Mouse (Mus musculus): Measurements from ENCODE around the gene Slc8b1. TPM values are rescaled to one million over a fixed set of nuclear protein-coding genes. Genes with fewer than 3 reads are reported as not detected.
A peak's percentile ranks its signal among the peaks of the same experiment; 100 is the strongest.

The Slc8b1 gene
- total and polyA plus RNA-seq, 2 experiments from 2014 or later, result 1.9 to 2.5 TPM

DNA sequence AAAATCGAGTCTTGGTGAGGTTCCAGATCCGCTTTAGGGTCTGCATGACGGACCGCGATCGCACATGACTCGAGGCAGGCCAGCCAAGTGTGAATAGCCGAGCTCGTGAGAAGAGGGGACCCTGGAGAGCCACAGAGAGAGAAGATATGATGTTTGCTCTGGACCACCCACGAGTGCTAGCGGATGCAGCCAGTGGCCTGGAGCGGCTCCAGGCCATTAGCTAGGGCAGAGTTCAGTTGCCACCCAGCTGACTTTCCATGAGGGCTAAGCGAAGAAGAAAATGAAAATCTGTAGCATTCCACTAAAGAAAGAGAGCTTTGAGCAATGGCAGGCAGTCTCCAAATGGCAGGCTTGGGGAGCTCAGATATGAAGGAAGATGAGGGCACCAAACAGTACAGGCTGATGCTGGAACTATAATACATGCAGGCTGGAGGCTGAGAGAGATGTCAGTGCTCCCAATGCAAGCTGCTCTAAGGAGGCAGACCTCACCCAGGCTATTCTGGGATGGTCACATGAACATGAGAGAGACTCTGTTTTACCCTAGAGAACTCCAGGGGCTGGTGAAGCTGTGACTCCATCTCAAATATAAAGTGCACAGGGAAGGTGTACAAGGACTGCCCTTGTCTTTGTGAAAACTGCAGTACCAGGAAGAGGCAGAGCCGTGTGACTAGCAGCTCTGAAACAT is 60.2 kb downstream of the Slc8b1 start:
- WGBS, result 57% methylated on average over 14 of the region's 14 CpGs
- Histone ChIP-seq H3K36me3 (ENCODE audit: insufficient read depth, low read length) (no peaks in the 10 kb centered on the region), H3K27ac (ENCODE audit: low read depth, low read length) (no peak overlapping the region; the same call in 1 of the 2 replicates), H3K4me1 (ENCODE audit: insufficient read depth, low read length) (peaks cover 29% of the 10 kb centered on the region), H3K9me3 (ENCODE audit: low read length) (no peaks in the 10 kb centered on the region), H3K9ac (replicated peaks; ENCODE audit: low read length, poor library complexity, severe bottlenecking) (no peak overlapping the region), H3K4me2 (ENCODE audit: low read depth, low read length, poor library complexity, severe bottlenecking) (no peak overlapping the region), H3K4me3 (ENCODE audit: low read depth, low read length) (no peak overlapping the region), H3K27me3 (ENCODE audit: insufficient read depth, low read length) (no peaks in the 10 kb centered on the region)
- DNase-seq (ENCODE audit: low spot score), result peak; percentile 79
- ATAC-seq (ENCODE audit: low FRiP score), result no peak
- TF ChIP-seq CTCF (IDR thresholded peaks at IDR 0.05), result no peak

DNA sequence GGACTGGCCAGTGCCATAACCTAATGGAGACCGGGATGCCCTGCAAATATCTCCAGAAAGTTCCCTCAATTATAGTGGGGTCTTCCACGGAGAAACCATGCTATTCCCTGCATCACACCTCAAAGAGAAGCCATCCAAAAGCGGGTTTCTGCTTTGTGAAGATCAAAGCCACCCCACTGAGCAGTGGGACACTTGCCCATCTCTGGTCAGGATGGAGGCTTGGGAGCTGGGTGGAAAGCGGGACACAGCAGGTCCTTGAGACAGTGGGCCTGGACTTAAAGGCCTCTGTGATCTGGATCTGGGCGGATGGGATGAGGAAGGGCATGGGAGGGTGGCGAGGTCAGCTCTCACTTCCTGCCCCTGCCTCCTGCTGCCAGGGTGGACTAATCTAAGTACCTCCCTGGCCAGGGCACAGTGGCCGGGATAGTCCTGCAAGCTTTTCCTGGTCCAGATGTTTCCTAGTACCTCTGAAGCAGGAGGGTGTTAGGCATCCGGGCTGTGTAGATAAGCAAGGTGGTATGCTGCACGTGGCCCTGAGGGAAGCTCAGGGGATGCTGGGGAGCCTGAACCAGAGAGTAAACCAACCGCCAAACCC is 63.6 kb downstream of the Slc8b1 start:
- ATAC-seq (ENCODE audit: low FRiP score), result no peak
- no peak for TF ChIP-seq CTCF (IDR thresholded peaks at IDR 0.05)
- no peak for DNase-seq (ENCODE audit: low spot score)
- no peaks in the 10 kb centered on the region for H3K9me3 ChIP-seq (ENCODE audit: low read length)
- H3K4me1 ChIP-seq (ENCODE audit: insufficient read depth, low read length), result peaks cover 5% of the 10 kb centered on the region; the same call in 1 of the 2 replicates
- H3K27me3 ChIP-seq (ENCODE audit: insufficient read depth, low read length), result no peaks in the 10 kb centered on the region
- no peak overlapping the region for H3K4me3 ChIP-seq (ENCODE audit: low read depth, low read length)
- H3K27ac ChIP-seq (ENCODE audit: low read depth, low read length), result no peak overlapping the region
- no peak overlapping the region for H3K9ac ChIP-seq (replicated peaks; ENCODE audit: low read length, poor library complexity, severe bottlenecking)
- no peaks in the 10 kb centered on the region for H3K36me3 ChIP-seq (ENCODE audit: insufficient read depth, low read length)
- no peak overlapping the region for H3K4me2 ChIP-seq (ENCODE audit: low read depth, low read length, poor library complexity, severe bottlenecking)
- 72% methylated on average over 10 of the region's 10 CpGs for WGBS

DNA sequence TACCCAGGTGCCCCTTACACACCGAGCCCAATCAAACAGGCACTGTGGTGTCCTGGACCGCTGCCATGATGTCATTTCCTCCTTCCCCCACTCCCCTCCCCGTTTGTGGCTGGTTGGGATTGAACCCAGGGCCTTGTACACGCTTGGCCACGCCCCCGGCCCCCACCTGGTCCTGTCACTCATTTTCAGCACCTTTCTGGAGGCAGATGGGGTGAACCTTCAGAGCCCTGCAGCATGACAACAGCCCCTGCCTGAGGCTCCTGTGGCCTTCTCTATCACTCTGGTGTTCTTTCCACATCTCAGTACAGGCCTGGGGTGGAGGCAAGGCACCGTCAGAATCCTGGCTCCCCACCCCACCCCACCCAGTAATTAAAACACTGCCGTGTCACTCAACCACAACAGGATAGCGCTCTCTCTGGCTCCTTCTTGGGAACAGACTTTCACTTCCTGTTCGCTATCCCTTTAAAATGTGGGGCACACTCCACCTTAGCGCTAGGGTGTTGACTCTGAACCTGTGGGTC is 65.9 kb downstream of the Slc8b1 start:
- H3K27ac ChIP-seq (ENCODE audit: low read depth, low read length), result no peak overlapping the region
- 80% methylated on average over 11 of the region's 11 CpGs for WGBS
- no peaks in the 10 kb centered on the region; the same call in 1 of the 2 replicates for H3K36me3 ChIP-seq (ENCODE audit: insufficient read depth, low read length)
- no peaks in the 10 kb centered on the region for H3K9me3 ChIP-seq (ENCODE audit: low read length)
- no peak for DNase-seq (ENCODE audit: low spot score)
- H3K4me3 ChIP-seq (ENCODE audit: low read depth, low read length), result no peak overlapping the region
- peaks cover 5% of the 10 kb centered on the region; the same call in 1 of the 2 replicates for H3K4me1 ChIP-seq (ENCODE audit: insufficient read depth, low read length)
- H3K4me2 ChIP-seq (ENCODE audit: low read depth, low read length, poor library complexity, severe bottlenecking), result no peak overlapping the region
- no peak for ATAC-seq (ENCODE audit: low FRiP score)
- H3K27me3 ChIP-seq (ENCODE audit: insufficient read depth, low read length), result no peaks in the 10 kb centered on the region
- H3K9ac ChIP-seq (replicated peaks; ENCODE audit: low read length, poor library complexity, severe bottlenecking), result no peak overlapping the region
- no peak for TF ChIP-seq CTCF (IDR thresholded peaks at IDR 0.05)

DNA sequence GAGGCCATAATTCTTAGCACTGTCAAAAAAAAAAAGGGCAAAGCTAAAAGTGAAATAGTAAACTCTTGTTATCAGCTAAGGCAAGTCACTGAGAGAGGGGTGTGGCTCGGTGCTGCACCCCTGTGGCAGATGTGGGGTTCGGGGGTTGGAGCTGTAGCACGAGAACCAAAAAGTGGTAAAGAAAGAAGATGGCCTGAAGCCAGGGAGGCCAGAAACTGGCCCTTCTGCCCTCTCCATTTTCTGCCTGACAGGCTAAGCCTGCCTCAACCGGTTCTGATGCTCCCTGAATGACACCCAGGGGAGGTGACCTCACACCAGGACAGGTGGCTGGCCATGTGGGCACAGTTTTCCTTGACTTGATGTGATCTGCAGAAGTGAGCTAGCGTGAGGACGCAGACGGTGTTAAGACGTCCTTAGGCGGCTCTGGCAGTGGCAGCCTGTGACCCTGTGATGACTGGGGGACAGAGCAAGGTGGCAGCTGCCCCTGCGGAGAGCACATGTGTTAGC is 67.0 kb downstream of the Slc8b1 start:
- Histone ChIP-seq H3K9ac (replicated peaks; ENCODE audit: low read length, poor library complexity, severe bottlenecking) (no peak overlapping the region), H3K9me3 (ENCODE audit: low read length) (no peaks in the 10 kb centered on the region), H3K4me3 (ENCODE audit: low read depth, low read length) (no peak overlapping the region), H3K4me1 (ENCODE audit: insufficient read depth, low read length) (peaks cover 5% of the 10 kb centered on the region; the same call in 1 of the 2 replicates), H3K27me3 (ENCODE audit: insufficient read depth, low read length) (no peaks in the 10 kb centered on the region), H3K36me3 (ENCODE audit: insufficient read depth, low read length) (peaks cover 4% of the 10 kb centered on the region; the same call in 1 of the 2 replicates), H3K4me2 (ENCODE audit: low read depth, low read length, poor library complexity, severe bottlenecking) (no peak overlapping the region), H3K27ac (ENCODE audit: low read depth, low read length) (no peak overlapping the region)
- no peak for ATAC-seq (ENCODE audit: low FRiP score)
- TF ChIP-seq CTCF (IDR thresholded peaks at IDR 0.05), result peak; percentile 24
- WGBS, result 68% methylated on average over 10 of the region's 10 CpGs
- DNase-seq (ENCODE audit: low spot score), result no peak

DNA sequence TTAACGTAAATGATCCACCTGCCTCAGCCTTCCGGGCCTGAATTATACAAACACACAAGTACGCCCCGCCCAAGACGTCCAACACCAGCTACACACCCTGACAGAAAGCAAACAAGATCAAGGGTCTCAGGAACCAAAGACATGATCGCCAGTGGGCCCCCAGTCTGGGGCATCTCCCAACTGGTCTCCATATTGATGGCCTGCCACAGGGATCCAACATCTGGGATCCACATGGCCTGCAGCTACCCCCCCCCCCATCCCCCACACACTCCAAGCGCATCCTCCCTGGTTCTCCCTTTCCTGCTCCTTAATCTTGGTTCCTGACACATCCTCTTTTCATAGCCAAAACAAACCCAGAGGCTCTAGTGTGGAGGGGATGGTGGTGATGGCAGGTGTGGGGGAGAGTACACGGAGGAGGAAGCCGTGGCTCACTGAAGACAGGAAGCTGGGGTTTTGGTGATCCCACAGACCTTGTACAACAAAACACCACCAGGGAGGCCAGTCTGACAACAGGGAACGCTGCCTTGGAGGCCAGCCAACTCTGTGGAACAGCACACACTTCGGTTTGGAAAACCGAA is 67.6 kb downstream of the Slc8b1 start:
- ATAC-seq (ENCODE audit: low FRiP score), result no peak
- 61% methylated on average over 12 of the region's 12 CpGs for WGBS
- H3K4me2 ChIP-seq (ENCODE audit: low read depth, low read length, poor library complexity, severe bottlenecking), result no peak overlapping the region

More for the DNA sequence above, 67.6 kb downstream of the Slc8b1 start:
- H3K9me3 ChIP-seq (ENCODE audit: low read length), result no peaks in the 10 kb centered on the region
- H3K27me3 ChIP-seq (ENCODE audit: insufficient read depth, low read length), result no peaks in the 10 kb centered on the region
- H3K4me1 ChIP-seq (ENCODE audit: insufficient read depth, low read length), result peaks cover 5% of the 10 kb centered on the region; the same call in 1 of the 2 replicates
- no peak overlapping the region for H3K9ac ChIP-seq (replicated peaks; ENCODE audit: low read length, poor library complexity, severe bottlenecking)
- no peak overlapping the region for H3K4me3 ChIP-seq (ENCODE audit: low read depth, low read length)
- TF ChIP-seq CTCF (IDR thresholded peaks at IDR 0.05), result no peak
- H3K36me3 ChIP-seq (ENCODE audit: insufficient read depth, low read length), result peaks cover 4% of the 10 kb centered on the region; the same call in 1 of the 2 replicates
- H3K27ac ChIP-seq (ENCODE audit: low read depth, low read length), result no peak overlapping the region
- DNase-seq (ENCODE audit: low spot score), result no peak

All from midbrain, postnatal 0 days (tissue).